Mouse (Mus musculus): ENCODE measurements around the gene Per2.

- no peak for TF ChIP-seq MAX (IDR thresholded peaks at IDR 0.05; ENCODE audit: low read depth)
- no peak for TF ChIP-seq POLR2A (IDR thresholded peaks at IDR 0.05; ENCODE audit: insufficient read length, low read depth)
- TF ChIP-seq POLR2AphosphoS2 (IDR thresholded peaks at IDR 0.05; ENCODE audit: insufficient read length, low read depth) = no peak
- TF ChIP-seq CEBPB (IDR thresholded peaks at IDR 0.05; ENCODE audit: insufficient read depth, poor library complexity, severe bottlenecking) = 0 out of 2 replicates have a peak, but pooled peaks have one; percentile 12
- TF ChIP-seq E2F4 (IDR thresholded peaks at IDR 0.05; ENCODE audit: insufficient read depth) = no peak
- no peak for TF ChIP-seq MYOG (IDR thresholded peaks at IDR 0.05; ENCODE audit: control insufficient read depth in 1 of 3, insufficient read depth in 1 of 3, insufficient read length in 2 of 3, low read depth in 2 of 3)
- no peak for TF ChIP-seq MYOD1 (IDR thresholded peaks at IDR 0.05; ENCODE audit: control insufficient read depth in 1 of 3, insufficient read length in 2 of 3, low read depth in 2 of 3)
Measured at GRCm38 (mm10) chr1:91380453-91381090, 78.6 kb downstream of the Per2 start.
